Mouse (Mus musculus) kidney, postnatal 0 days (tissue): Measurements from ENCODE around the gene Tnr. TPM values are rescaled to one million over a fixed set of nuclear protein-coding genes. Genes with fewer than 3 reads are reported as not detected.

Experiments used
- ATAC-seq: fragments of 200-750 bp; cut with Nextera tagmentation; replicated peaks from 2 replicates; pipeline ENCODE4 v1.8.0; 2017; ENCODE audit warnings: low read depth, moderate number of reproducible peaks, moderate TSS enrichment, moderate library complexity; ENCODE audit not compliant: low FRiP score
- DNase-seq: peaks from one replicate; pipeline ENCODE4 v3.0.0-alpha.2; 2016; ENCODE audit warnings: low spot score
- H3K27ac ChIP-seq: fragments of 300-500 bp; sonication (generic); 2 replicates; pipeline ENCODE4 v1.5.1; 2014; ENCODE audit warnings: mild to moderate bottlenecking
- H3K27me3 ChIP-seq: fragments of 300-500 bp; sonication (generic); 2 replicates; pipeline ENCODE4 v1.6.1; 2014; ENCODE audit warnings: low read length, mixed read lengths; ENCODE audit not compliant: insufficient read depth
- H3K36me3 ChIP-seq: fragments of 300-500 bp; sonication (generic); 2 replicates; pipeline ENCODE4 v1.6.1; 2014; ENCODE audit warnings: low read length, mixed read lengths; ENCODE audit not compliant: insufficient read depth
- H3K4me1 ChIP-seq: fragments of 300-500 bp; sonication (generic); replicated peaks from 2 replicates; pipeline ENCODE4 v1.6.1; 2014; ENCODE audit warnings: antibody characterized with exemption, low read length, mixed read lengths; ENCODE audit not compliant: insufficient read depth
- H3K4me2 ChIP-seq: fragments of 300-500 bp; sonication (generic); 2 replicates; pipeline ENCODE4 v1.6.1; 2014; ENCODE audit warnings: mild to moderate bottlenecking, low read length, moderate library complexity, mixed read lengths
- H3K4me3 ChIP-seq: fragments of 300-500 bp; sonication (generic); replicated peaks from 2 replicates; pipeline ENCODE4 v1.5.1; 2014; ENCODE audit warnings: low read depth, low read length
- H3K9ac ChIP-seq: fragments of 300-500 bp; sonication (generic); 2 replicates; pipeline ENCODE4 v1.6.1; 2014; ENCODE audit warnings: low read depth, low read length
- H3K9me3 ChIP-seq: fragments of 300-500 bp; sonication (generic); replicated peaks from 2 replicates; pipeline ENCODE4 v1.6.1; 2016; ENCODE audit warnings: low read length, inconsistent platforms, mixed read lengths
- CTCF ChIP-seq: IDR thresholded peaks from 2 replicates; pipeline ENCODE4 v1.5.1; 2016; ENCODE audit warnings: antibody characterized with exemption, low read depth, mild to moderate bottlenecking, moderate library complexity
- WGBS: fragments of 180-500 bp; shearing (Covaris S2); extraction: QIAGEN DNeasy Blood & Tissue Kit; methylation state at CpG from one replicate; pipeline ENCODE4 v1.1.7; 2014; 5-methylcytosine and 5-hydroxymethylcytosine counted together
- polyA plus RNA-seq: library from polyadenylated mRNA; unstranded; fragments of >200 nt; fragmentation: Nextera tagmentation; extraction: Ambion mirVana; gene quantifications from 2 replicates; pipeline ENCODE4 v1.2.1, GENCODE M21; 2015

Gene Tnr
- polyA plus RNA-seq, 1 experiment from 2014 or later, result not detected

- WGBS, result 84% methylated on average over 4 of the region's 4 CpGs
- no peak for ATAC-seq
- Histone ChIP-seq H3K27me3 (no peaks in the 10 kb centered on the region), H3K9ac (no peak overlapping the region), H3K27ac (no peak overlapping the region), H3K4me3 (no peak overlapping the region), H3K9me3 (no peaks in the 10 kb centered on the region), H3K4me2 (no peak overlapping the region), H3K36me3 (no peaks in the 10 kb centered on the region), H3K4me1 (no peaks in the 10 kb centered on the region)
- no peak for DNase-seq
- TF ChIP-seq CTCF, result no peak
Observed at GRCm38 (mm10) chr1:159902120-159902497, 378.5 kb downstream of the Tnr start.

GRCm38 (mm10) chr1:159911006-159911405 lies 387.4 kb downstream of the Tnr start:
- Histone ChIP-seq H3K27me3 (no peaks in the 10 kb centered on the region), H3K4me1 (no peaks in the 10 kb centered on the region), H3K27ac (no peak overlapping the region), H3K4me3 (no peak overlapping the region), H3K4me2 (no peak overlapping the region), H3K9ac (no peak overlapping the region), H3K9me3 (no peaks in the 10 kb centered on the region), H3K36me3 (no peaks in the 10 kb centered on the region)
- DNase-seq (peak; percentile 64), ATAC-seq (no peak)
- TF ChIP-seq CTCF, result peak; percentile 74
- WGBS, result 29% methylated on average over 5 of the region's 5 CpGs

GRCm38 (mm10) chr1:159914726-159915125 lies 391.2 kb downstream of the Tnr start:
- Histone ChIP-seq H3K4me2 (no peak overlapping the region), H3K27ac (no peak overlapping the region), H3K36me3 (no peaks in the 10 kb centered on the region), H3K27me3 (no peaks in the 10 kb centered on the region), H3K9ac (no peak overlapping the region), H3K4me1 (no peaks in the 10 kb centered on the region), H3K9me3 (no peaks in the 10 kb centered on the region), H3K4me3 (no peak overlapping the region)
- no peak for TF ChIP-seq CTCF
- DNase-seq (no peak), ATAC-seq (no peak)

- no peak overlapping the region for H3K4me2 ChIP-seq
- DNase-seq, result no peak
Observed at GRCm38 (mm10) chr1:159920571-159920970, 397.0 kb downstream of the Tnr start.

GRCm38 (mm10) chr1:159923010-159923409 lies 399.4 kb downstream of the Tnr start:
- no peak overlapping the region for H3K4me2 ChIP-seq
- DNase-seq, result peak; percentile 22
- no peaks in the 10 kb centered on the region for H3K9me3 ChIP-seq
- no peak overlapping the region for H3K4me3 ChIP-seq
- ATAC-seq, result no peak
- no peak overlapping the region for H3K9ac ChIP-seq
- TF ChIP-seq CTCF, result no peak
- no peaks in the 10 kb centered on the region for H3K36me3 ChIP-seq
- no peak overlapping the region for H3K27ac ChIP-seq
- no peaks in the 10 kb centered on the region for H3K4me1 ChIP-seq
- WGBS, result 82% methylated on average over 7 of the region's 7 CpGs
- no peaks in the 10 kb centered on the region for H3K27me3 ChIP-seq

More at GRCm38 (mm10) chr1:159920571-159920970, 397.0 kb downstream of the Tnr start:
- WGBS, result 81% methylated on average over 2 of the region's 2 CpGs
- no peak for TF ChIP-seq CTCF
- no peak for ATAC-seq
- H3K4me1 ChIP-seq, result no peaks in the 10 kb centered on the region
- no peaks in the 10 kb centered on the region for H3K36me3 ChIP-seq
- H3K4me3 ChIP-seq, result no peak overlapping the region
- H3K27me3 ChIP-seq, result no peaks in the 10 kb centered on the region
- H3K9me3 ChIP-seq, result no peaks in the 10 kb centered on the region
- H3K27ac ChIP-seq, result no peak overlapping the region
- no peak overlapping the region for H3K9ac ChIP-seq

GRCm38 (mm10) chr1:159924105-159924504 lies 400.5 kb downstream of the Tnr start:
- Histone ChIP-seq H3K36me3 (no peaks in the 10 kb centered on the region), H3K9me3 (no peaks in the 10 kb centered on the region), H3K9ac (no peak overlapping the region), H3K27ac (no peak overlapping the region), H3K4me3 (no peak overlapping the region), H3K4me2 (no peak overlapping the region), H3K4me1 (no peaks in the 10 kb centered on the region), H3K27me3 (no peaks in the 10 kb centered on the region)
- DNase-seq (peak; percentile 10), ATAC-seq (no peak)
- TF ChIP-seq CTCF, result no peak
- WGBS, result 67% methylated on average over 4 of the region's 4 CpGs

- ATAC-seq, result no peak
- no peaks in the 10 kb centered on the region for H3K4me1 ChIP-seq
- 73% methylated on average over 5 of the region's 5 CpGs for WGBS
Observed at GRCm38 (mm10) chr1:159924684-159925083, 401.1 kb downstream of the Tnr start.

More at GRCm38 (mm10) chr1:159924684-159925083, 401.1 kb downstream of the Tnr start:
- Histone ChIP-seq H3K36me3 (no peaks in the 10 kb centered on the region), H3K9me3 (no peaks in the 10 kb centered on the region), H3K4me2 (no peak overlapping the region), H3K27me3 (no peaks in the 10 kb centered on the region), H3K27ac (no peak overlapping the region), H3K4me3 (no peak overlapping the region), H3K9ac (no peak overlapping the region)
- no peak for TF ChIP-seq CTCF
- DNase-seq, result no peak
